In the genomic region with DNA sequence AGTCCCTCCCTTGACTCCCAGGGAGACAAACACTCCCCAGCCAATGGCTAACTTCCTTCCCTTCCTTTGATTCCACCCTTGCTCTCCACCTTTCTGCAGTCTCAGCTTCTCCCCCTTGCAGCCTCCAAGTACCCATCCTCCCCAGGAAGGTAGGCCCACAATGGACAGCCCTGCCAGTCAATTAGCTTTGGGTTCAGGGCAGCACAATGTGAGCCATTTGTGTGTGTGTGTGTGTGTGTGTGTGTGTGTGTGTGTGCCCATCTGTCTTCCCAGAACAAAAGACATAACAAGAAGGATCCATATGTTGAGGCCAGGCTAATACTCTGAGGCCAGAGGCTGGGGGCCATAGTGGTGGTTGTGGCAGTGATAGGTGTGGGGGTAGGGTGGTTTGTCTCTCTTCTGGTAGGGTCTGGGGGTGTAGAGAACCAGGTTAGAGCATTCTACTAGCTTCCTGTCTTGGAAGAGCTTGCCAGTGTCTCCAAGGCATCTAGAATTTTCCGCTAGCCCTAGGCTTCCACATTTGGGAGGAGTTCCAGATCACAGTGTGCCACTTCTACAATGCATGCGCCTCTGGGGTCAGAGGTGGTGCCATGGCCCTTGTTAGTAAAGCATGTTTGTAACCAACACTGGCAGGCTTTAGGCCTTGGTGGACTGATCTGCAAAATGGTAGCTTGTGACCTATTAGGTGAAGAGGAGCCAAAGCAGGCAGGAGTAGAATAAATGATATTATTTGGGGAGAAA, we compare ENCODE assay signal across 8 mouse cellular contexts. TPM values are rescaled to one million over a fixed set of nuclear protein-coding genes. Genes with fewer than 3 reads are reported as not detected.
DNase-seq lines count a peak whose midpoint lies in the region; ATAC-seq and TF ChIP-seq lines count a peak whose summit lies in the region.

No protein-coding gene starts in this region.

- H3K27me3 ChIP-seq in limb, embryonic 15.5 days = no peaks in the 10 kb centered on the region
- H3K27me3 ChIP-seq in stomach, embryonic 16.5 days (ENCODE audit: control insufficient read depth, insufficient read depth, low read length) = no peaks in the 10 kb centered on the region

- intact Hi-C loops in gastrocnemius, adult 2 months (cut with DNase I) = no loop called here

- H3K9ac ChIP-seq in limb, embryonic 15.5 days = no peak overlapping the region
- H3K9ac ChIP-seq in stomach, embryonic 16.5 days (ENCODE audit: low read length) = no peak overlapping the region

- DNase-seq in gastrocnemius, adult 2 months = no peak
- DNase-seq in gastrocnemius, adult 18-20 months (ENCODE audit: low spot score) = no peak
- peak; percentile 70 for DNase-seq in retina, postnatal 1 day
- DNase-seq in retina, embryonic 14.5 days (ENCODE audit: low spot score) = no peak
- no peak for DNase-seq in adrenal gland, postnatal 36 days
- DNase-seq in cerebellum, adult 8-10 months = no peak

- peaks cover 53% of the 10 kb centered on the region for H3K4me1 ChIP-seq in limb, embryonic 15.5 days
- peaks cover 40% of the 10 kb centered on the region for H3K4me1 ChIP-seq in stomach, embryonic 16.5 days (ENCODE audit: control insufficient read depth, insufficient read depth, low read length)

- H3K9me3 ChIP-seq in limb, embryonic 15.5 days = no peaks in the 10 kb centered on the region
- H3K9me3 ChIP-seq in stomach, embryonic 16.5 days (replicated peaks; ENCODE audit: control insufficient read depth, low read length) = no peaks in the 10 kb centered on the region

- no peak overlapping the region for H3K4me3 ChIP-seq in gastrocnemius, adult 2 months
- H3K4me3 ChIP-seq in limb, embryonic 15.5 days = no peak overlapping the region
- H3K4me3 ChIP-seq in stomach, embryonic 16.5 days (replicated peaks; ENCODE audit: low read length) = no peak overlapping the region

- H3K4me2 ChIP-seq in limb, embryonic 15.5 days = no peak overlapping the region; the same call in 1 of the 2 replicates
- peak overlapping the region; percentile 57 for H3K4me2 ChIP-seq in stomach, embryonic 16.5 days (ENCODE audit: low read depth, low read length)

- 58% methylated on average over 2 of the region's 2 CpGs for WGBS in limb, embryonic 15.5 days
- 54% methylated on average over 2 of the region's 2 CpGs for WGBS in stomach, embryonic 16.5 days

- H3K27ac ChIP-seq in gastrocnemius, adult 2 months = peak overlapping the region; percentile 84
- H3K27ac ChIP-seq in limb, embryonic 15.5 days = peak overlapping the region; percentile 93
- H3K27ac ChIP-seq in stomach, embryonic 16.5 days (ENCODE audit: low read length) = peak overlapping the region; percentile 97

- no peak for TF ChIP-seq CTCF in gastrocnemius, adult 2 months (IDR thresholded peaks at IDR 0.05)

- H3K36me3 ChIP-seq in limb, embryonic 15.5 days = peaks cover 9% of the 10 kb centered on the region; the same call in 1 of the 2 replicates
- H3K36me3 ChIP-seq in stomach, embryonic 16.5 days (ENCODE audit: control insufficient read depth, insufficient read depth, low read length) = no peaks in the 10 kb centered on the region

- ATAC-seq in limb, embryonic 15.5 days (ENCODE audit: insufficient number of reproducible peaks, low FRiP score, low TSS enrichment, low read depth) = no peak
- no peak for ATAC-seq in stomach, embryonic 16.5 days (ENCODE audit: insufficient read depth, low FRiP score)

RNA-seq across cellular contexts. Expression of a gene that starts 33.1 kb away (rescaled TPM):
- 1 to 10 TPM; 5.2 to 9.1 TPM for total RNA-seq in gastrocnemius, adult 2 months (2021)
- total RNA-seq in gastrocnemius, adult 18-20 months (2021) = 1 to 10 TPM; 4.5 to 7.4 TPM
- 70.1 and 72.4 TPM in 2 replicates for polyA plus RNA-seq in limb, embryonic 15.5 days (2015; fragmentation: Nextera tagmentation; extraction: Ambion mirVana)
- 59.7 and 62.0 TPM in 2 replicates for polyA plus RNA-seq in stomach, embryonic 16.5 days (2015; fragmentation: Nextera tagmentation; extraction: Ambion mirVana)
- 100 to 1,000 TPM; 128 to 136 TPM for total RNA-seq in adrenal gland, postnatal 36 days (2021)

Comparison
In these comparisons a context has a peak if more than half of its experiments do, and no peak if none do; other contexts are left out.
1. RNA of a gene that starts 33.1 kb away (total RNA-seq): 128 to 136 TPM in adrenal gland, postnatal 36 days; 5.2 to 9.1 TPM in gastrocnemius, adult 2 months and 4.5 to 7.4 TPM in gastrocnemius, adult 18-20 months; every median in the first group is over 10 times any median in the second.
2. Peak in every context shown above with its lines, with median percentiles within 50 percentile points of each other: H3K27ac ChIP-seq.